Mouse (Mus musculus) forebrain, embryonic 16.5 days (tissue): ENCODE results near the gene Alyref2. TPM values are rescaled to one million over a fixed set of nuclear protein-coding genes. Genes with fewer than 3 reads are reported as not detected.

Experiments used
- ATAC-seq: fragments of 200-750 bp; cut with Nextera tagmentation; 2 replicates; pipeline ENCODE4 v1.8.0; 2017; ENCODE audit warnings: mild to moderate bottlenecking, moderate library complexity
- H3K27ac ChIP-seq: fragments of 300-500 bp; sonication (generic); 2 replicates; pipeline ENCODE4 v1.5.1; 2014; ENCODE audit warnings: low read length, control low read depth
- H3K27me3 ChIP-seq: fragments of 300-500 bp; sonication (generic); replicated peaks from 2 replicates; pipeline ENCODE4 v1.6.1; 2014; ENCODE audit warnings: low read length; ENCODE audit not compliant: control insufficient read depth, insufficient read depth
- H3K36me3 ChIP-seq: fragments of 300-500 bp; sonication (generic); 2 replicates; pipeline ENCODE4 v1.6.1; 2014; ENCODE audit not compliant: control insufficient read depth, insufficient read depth
- H3K4me1 ChIP-seq: fragments of 300-500 bp; sonication (generic); replicated peaks from 2 replicates; pipeline ENCODE4 v1.6.1; 2014; ENCODE audit warnings: low read length; ENCODE audit not compliant: control insufficient read depth, insufficient read depth
- H3K4me2 ChIP-seq: fragments of 300-500 bp; sonication (generic); 2 replicates; pipeline ENCODE4 v1.6.1; 2014; ENCODE audit warnings: mild to moderate bottlenecking, low read length, control low read depth
- H3K4me3 ChIP-seq: fragments of 300-500 bp; sonication (generic); replicated peaks from 2 replicates; pipeline ENCODE4 v1.5.1; 2014; ENCODE audit warnings: mild to moderate bottlenecking, low read length, control low read depth
- H3K9ac ChIP-seq: fragments of 300-500 bp; sonication (generic); replicated peaks from 2 replicates; pipeline ENCODE4 v1.6.1; 2014; ENCODE audit warnings: low read depth, low read length, control low read depth
- H3K9me3 ChIP-seq: fragments of 300-500 bp; sonication (generic); 2 replicates; pipeline ENCODE4 v1.6.1; 2016; ENCODE audit warnings: low read length; ENCODE audit not compliant: control insufficient read depth
- WGBS: fragments of 180-500 bp; shearing (Covaris S2); extraction: QIAGEN DNeasy Blood & Tissue Kit; methylation state at CpG from one replicate; pipeline ENCODE4 v1.1.7; 2014; 5-methylcytosine and 5-hydroxymethylcytosine counted together
- polyA plus RNA-seq: library from polyadenylated mRNA; unstranded; fragments of >200 nt; fragmentation: Nextera tagmentation; extraction: Ambion mirVana; gene quantifications from 2 replicates; pipeline ENCODE4 v1.2.1, GENCODE M21; 2015

Alyref2 gene
- polyA plus RNA-seq, result 32.6 and 33.2 TPM in 2 replicates

DNA sequence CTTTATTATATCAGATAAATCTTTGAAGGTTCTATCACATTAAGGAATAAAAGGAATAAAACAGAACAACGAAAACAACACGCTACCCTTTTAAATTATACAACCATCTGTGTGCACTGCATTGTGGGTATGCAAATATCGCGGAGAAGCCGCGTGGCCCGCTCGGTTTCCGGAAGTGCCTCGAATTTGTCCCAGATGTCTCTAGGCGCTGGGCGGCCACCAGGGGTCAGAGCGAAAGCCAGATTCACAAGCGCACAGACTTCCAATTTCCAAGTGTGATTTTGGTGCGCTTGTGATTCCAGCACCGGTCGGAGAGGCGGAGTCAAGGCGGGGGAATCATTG is at the start of gene Alyref2:
Gene Alyref2, plus strand, starts transcription at position 229 of the 342 bp plus-strand sequence.
- H3K27me3 ChIP-seq, result no peaks in the 10 kb centered on the region
- peak within 1 kb of the TSS; percentile 94 for H3K27ac ChIP-seq
- H3K9me3 ChIP-seq, result no peaks in the 10 kb centered on the region
- H3K9ac ChIP-seq, result peak within 1 kb of the TSS; percentile 67
- H3K4me2 ChIP-seq, result peak within 1 kb of the TSS; percentile 72
- H3K4me3 ChIP-seq, result peak within 1 kb of the TSS; percentile 58
- under 1% methylated on average over 19 of the region's 19 CpGs for WGBS
- H3K36me3 ChIP-seq, result peaks cover 2% of the 10 kb centered on the region; the same call in 1 of the 2 replicates
- 0 out of 2 replicates have a peak, but pooled peaks cover 7% of the 10 kb centered on the region for H3K4me1 ChIP-seq
- ATAC-seq, result peak; percentile 87

DNA sequence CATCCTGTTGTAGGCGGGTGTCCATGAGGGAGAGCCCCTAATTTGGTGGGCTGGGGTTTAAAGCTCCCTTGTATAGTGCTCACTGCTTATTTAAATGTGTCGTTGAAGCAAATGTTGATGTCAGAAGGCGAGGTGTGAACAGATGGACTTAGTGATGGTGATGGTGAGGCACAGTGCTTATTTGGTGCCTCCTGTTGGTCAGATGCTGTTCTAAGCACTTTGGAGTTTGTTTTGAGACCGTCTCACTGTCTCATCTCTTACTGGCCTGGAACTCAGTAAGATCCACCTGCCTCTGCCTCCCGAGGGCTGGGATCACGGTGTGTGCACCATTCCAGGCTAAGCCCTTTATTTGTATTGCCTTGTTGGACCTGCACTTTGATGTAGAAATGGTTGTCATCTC is 48.4 kb upstream of the Alyref2 start:
- no peaks in the 10 kb centered on the region for H3K36me3 ChIP-seq
- no peak overlapping the region for H3K4me3 ChIP-seq
- WGBS, result 77% methylated on average over 6 of the region's 6 CpGs
- peaks cover 4% of the 10 kb centered on the region; the same call in 1 of the 2 replicates for H3K4me1 ChIP-seq
- H3K27ac ChIP-seq, result no peak overlapping the region
- no peak for ATAC-seq
- no peaks in the 10 kb centered on the region for H3K9me3 ChIP-seq
- no peak overlapping the region for H3K4me2 ChIP-seq
- no peak overlapping the region for H3K9ac ChIP-seq
- H3K27me3 ChIP-seq, result no peaks in the 10 kb centered on the region

DNA sequence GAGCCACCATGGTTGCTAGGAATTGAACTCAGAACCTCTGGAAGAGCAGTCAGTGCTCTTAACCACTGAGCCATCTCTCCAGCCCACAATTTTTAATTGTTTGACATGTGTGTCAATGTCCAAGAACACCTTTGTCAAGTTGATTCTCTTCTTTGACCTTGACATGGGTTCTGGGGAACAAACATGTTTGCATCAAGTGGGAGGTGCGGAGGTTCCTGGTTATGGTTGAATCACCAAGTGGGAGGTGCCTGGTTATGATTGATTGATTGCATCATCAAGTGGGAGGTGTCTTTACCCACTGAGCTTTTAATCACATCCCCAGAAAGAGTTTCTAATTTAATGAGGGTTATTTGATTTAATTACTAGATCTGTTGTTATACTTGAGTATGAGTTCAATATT is 45.7 kb upstream of the Alyref2 start:
- WGBS, result 90% methylated on average over 1 of the region's 1 CpGs
- H3K9me3 ChIP-seq, result no peaks in the 10 kb centered on the region
- no peak overlapping the region for H3K9ac ChIP-seq
- H3K27me3 ChIP-seq, result no peaks in the 10 kb centered on the region
- H3K4me3 ChIP-seq, result no peak overlapping the region
- no peak overlapping the region for H3K4me2 ChIP-seq
- H3K36me3 ChIP-seq, result no peaks in the 10 kb centered on the region
- H3K27ac ChIP-seq, result no peak overlapping the region
- no peak for ATAC-seq
- H3K4me1 ChIP-seq, result peaks cover 12% of the 10 kb centered on the region; the same call in 1 of the 2 replicates

DNA sequence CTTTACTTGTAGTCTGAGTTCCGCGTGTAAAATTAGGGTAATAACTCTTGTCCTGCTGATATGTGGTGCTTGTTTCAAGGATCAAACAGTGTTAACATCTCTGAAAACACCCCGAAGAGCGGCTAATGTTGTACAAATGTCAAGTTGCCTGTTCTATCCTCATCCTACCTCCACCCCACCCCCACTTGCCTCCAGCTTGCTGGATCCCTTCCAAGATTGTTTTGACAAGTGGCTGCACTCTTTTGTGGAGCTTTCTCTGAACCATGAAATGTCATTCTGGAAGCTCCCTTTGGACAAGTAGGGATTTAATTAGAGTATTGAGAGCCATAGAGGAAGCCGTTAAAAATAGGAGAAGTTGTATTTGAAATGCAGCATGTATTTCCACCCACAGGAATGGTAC is 43.5 kb upstream of the Alyref2 start:
- H3K4me2 ChIP-seq, result peak overlapping the region; percentile 4; the same call in 1 of the 2 replicates
- peaks cover 12% of the 10 kb centered on the region; the same call in 1 of the 2 replicates for H3K4me1 ChIP-seq
- WGBS, result 21% methylated on average over 5 of the region's 5 CpGs

DNA sequence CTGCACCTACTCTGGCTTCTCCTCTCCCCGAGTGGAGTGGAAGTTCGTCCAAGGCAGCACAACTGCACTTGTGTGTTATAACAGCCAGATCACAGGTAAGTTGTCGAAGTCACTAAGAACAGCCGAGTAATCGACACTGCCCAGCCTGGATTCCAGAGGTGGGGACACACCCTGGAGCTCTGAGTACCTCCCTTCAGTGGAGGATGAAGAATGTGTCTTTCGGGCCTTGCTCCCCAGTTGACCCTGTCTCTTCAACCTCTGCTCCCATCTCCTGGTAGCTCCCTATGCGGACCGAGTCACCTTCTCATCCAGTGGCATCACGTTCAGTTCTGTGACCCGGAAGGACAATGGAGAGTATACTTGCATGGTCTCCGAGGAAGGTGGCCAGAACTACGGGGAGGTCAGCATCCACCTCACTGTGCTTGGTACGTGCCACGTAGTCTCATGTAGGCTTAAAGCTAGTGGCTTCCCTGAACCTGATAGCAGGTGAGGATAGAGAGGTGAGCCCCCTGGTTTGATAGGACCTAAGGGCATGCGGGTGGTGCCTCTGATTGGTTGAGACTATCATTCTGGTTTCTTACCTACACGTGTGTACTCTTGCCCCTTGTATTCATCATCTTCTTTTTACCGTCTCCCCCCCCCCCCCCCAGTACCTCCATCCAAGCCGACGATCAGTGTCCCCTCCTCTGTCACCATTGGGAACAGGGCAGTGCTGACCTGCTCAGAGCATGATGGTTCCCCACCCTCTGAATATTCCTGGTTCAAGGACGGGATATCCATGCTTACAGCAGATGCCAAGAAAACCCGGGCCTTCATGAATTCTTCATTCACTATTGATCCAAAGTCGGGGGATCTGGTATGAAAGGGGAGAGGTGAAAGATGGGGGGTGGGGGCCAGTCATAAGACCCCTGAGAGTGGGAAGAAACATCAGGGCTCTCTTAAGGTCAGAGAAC is 42.5 kb upstream of the Alyref2 start:
- 87% methylated on average over 22 of the region's 22 CpGs for WGBS
- H3K4me1 ChIP-seq, result peaks cover 12% of the 10 kb centered on the region; the same call in 1 of the 2 replicates
- no peaks in the 10 kb centered on the region for H3K9me3 ChIP-seq
- no peak for ATAC-seq
- no peaks in the 10 kb centered on the region for H3K36me3 ChIP-seq
- no peak overlapping the region for H3K4me3 ChIP-seq
- H3K9ac ChIP-seq, result no peak overlapping the region
- no peak overlapping the region for H3K27ac ChIP-seq
- no peaks in the 10 kb centered on the region for H3K27me3 ChIP-seq
- H3K4me2 ChIP-seq, result no peak overlapping the region

More for the DNA sequence above, 43.5 kb upstream of the Alyref2 start:
- H3K4me3 ChIP-seq, result no peak overlapping the region
- peak; percentile 49; the same call in 1 of the 2 replicates for ATAC-seq
- no peak overlapping the region for H3K27ac ChIP-seq
- no peaks in the 10 kb centered on the region for H3K9me3 ChIP-seq
- no peaks in the 10 kb centered on the region for H3K36me3 ChIP-seq
- H3K9ac ChIP-seq, result no peak overlapping the region
- no peaks in the 10 kb centered on the region for H3K27me3 ChIP-seq

DNA sequence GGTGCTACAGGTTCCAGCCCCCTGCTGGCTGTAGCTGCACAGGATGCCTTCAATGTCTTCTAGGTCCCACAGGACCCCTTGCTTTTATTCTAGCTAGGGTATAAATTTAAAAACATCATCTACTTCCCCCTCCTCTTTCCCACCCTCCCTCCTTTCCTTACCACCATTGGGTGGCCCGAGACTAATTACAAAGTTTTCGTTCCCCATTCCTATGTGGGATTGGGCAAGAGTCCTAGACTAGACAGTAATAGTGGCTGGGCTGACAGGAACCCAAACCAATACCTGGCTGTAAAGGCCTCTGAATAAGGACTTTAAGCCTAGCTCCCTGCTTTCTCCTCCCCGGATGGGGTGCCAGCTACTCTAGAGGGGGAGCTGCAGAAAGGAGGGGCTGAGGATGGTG is 40.1 kb upstream of the Alyref2 start:
- H3K4me3 ChIP-seq, result no peak overlapping the region
- H3K27ac ChIP-seq, result no peak overlapping the region
- H3K27me3 ChIP-seq, result no peaks in the 10 kb centered on the region
- H3K9ac ChIP-seq, result no peak overlapping the region
- no peak overlapping the region for H3K4me2 ChIP-seq
- 90% methylated on average over 3 of the region's 3 CpGs for WGBS
- H3K9me3 ChIP-seq, result no peaks in the 10 kb centered on the region
- no peaks in the 10 kb centered on the region for H3K36me3 ChIP-seq
- H3K4me1 ChIP-seq, result peaks cover 12% of the 10 kb centered on the region; the same call in 1 of the 2 replicates
- ATAC-seq, result no peak

DNA sequence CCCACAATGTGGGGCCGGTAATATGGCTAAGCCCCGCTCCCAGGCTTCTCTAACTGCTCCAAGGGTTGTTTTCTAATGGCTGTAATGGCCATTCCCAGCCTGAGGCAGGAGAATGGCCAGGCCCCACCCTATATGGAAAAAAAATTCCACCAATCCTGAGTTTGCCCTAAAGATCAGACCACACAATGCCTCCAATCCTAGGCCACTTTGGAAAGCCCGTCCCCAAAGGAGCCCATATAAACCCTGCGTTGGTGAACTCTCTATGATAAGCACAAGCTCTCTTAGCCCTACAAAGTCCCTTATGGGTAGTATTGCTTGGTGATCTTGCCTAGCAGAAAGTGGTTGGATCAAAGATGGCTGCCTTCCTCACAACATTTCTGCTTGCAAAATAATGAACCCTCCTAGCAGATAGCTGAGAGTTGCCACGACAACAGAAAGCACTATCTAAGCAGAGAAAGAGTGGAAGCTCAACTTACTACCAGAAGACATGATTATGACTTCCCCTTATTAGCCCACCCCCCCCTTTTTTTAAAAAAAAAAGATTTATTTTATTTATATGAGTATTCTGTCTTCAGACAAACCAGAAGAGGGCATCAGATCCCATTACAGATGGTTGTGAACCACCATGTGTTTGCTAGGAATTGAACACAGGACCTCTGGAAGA is 37.4 kb upstream of the Alyref2 start:
- WGBS, result 92% methylated on average over 5 of the region's 5 CpGs
- no peak overlapping the region for H3K9ac ChIP-seq
- H3K27ac ChIP-seq, result no peak overlapping the region
- no peak for ATAC-seq
- no peak overlapping the region for H3K4me2 ChIP-seq
- H3K27me3 ChIP-seq, result no peaks in the 10 kb centered on the region
- no peaks in the 10 kb centered on the region for H3K9me3 ChIP-seq
- H3K4me3 ChIP-seq, result no peak overlapping the region
- H3K36me3 ChIP-seq, result no peaks in the 10 kb centered on the region
- no peaks in the 10 kb centered on the region for H3K4me1 ChIP-seq

DNA sequence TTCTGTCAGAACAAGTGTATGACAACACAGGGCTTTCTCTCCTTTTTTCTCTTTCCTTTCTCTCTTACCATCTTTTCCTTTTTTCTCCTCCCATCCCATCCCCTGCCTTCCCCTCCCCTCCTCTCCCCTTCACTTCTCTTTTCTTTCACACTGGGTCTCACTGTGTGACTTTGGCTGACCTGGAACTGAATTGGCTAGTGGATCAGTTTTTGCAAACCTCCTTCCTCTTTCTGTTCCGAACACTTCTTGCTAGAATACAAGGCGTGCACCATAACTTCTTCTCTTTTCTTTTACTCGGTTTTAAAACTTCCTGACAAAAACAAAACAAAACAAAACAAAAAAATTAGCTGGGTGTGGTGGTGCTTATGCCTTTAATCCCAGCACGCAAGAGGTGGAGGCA is 36.7 kb upstream of the Alyref2 start:
- Histone ChIP-seq H3K4me3 (no peak overlapping the region), H3K4me2 (no peak overlapping the region), H3K27ac (no peak overlapping the region), H3K4me1 (no peaks in the 10 kb centered on the region), H3K9ac (no peak overlapping the region), H3K27me3 (no peaks in the 10 kb centered on the region), H3K9me3 (no peaks in the 10 kb centered on the region), H3K36me3 (no peaks in the 10 kb centered on the region)
- ATAC-seq, result no peak
- 81% methylated on average over 4 of the region's 4 CpGs for WGBS

DNA sequence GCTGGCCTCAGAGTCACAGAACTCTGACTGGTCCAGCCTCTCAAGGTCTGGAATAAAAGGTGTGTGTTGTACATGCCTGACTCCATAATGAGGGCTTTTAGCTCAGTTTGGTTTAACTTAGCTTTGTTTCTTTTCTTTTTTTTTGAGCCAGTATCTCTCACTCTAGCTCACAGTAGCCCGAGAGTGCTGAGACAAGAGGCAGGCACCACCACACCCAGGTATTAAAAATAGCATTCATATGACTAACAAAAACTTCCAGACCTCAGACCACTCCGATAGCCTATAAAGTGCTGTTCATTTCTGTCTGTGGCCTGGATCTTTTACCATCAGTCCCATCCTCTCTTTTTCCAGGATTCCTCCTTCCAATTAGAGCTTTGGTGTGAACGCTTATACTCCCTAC is 33.6 kb upstream of the Alyref2 start:
- Histone ChIP-seq H3K4me1 (no peaks in the 10 kb centered on the region), H3K36me3 (no peaks in the 10 kb centered on the region), H3K9ac (no peak overlapping the region), H3K27ac (no peak overlapping the region), H3K4me3 (no peak overlapping the region), H3K9me3 (no peaks in the 10 kb centered on the region), H3K4me2 (no peak overlapping the region), H3K27me3 (no peaks in the 10 kb centered on the region)
- no peak for ATAC-seq
- WGBS, result 94% methylated on average over 3 of the region's 3 CpGs
